Mouse (Mus musculus): Measurements from ENCODE around the gene Olfr874. TPM values are rescaled to one million over a fixed set of nuclear protein-coding genes. Genes with fewer than 3 reads are reported as not detected.

Olfr874 gene
- polyA plus RNA-seq, 1 experiment from 2014 or later, result not detected

DNA sequence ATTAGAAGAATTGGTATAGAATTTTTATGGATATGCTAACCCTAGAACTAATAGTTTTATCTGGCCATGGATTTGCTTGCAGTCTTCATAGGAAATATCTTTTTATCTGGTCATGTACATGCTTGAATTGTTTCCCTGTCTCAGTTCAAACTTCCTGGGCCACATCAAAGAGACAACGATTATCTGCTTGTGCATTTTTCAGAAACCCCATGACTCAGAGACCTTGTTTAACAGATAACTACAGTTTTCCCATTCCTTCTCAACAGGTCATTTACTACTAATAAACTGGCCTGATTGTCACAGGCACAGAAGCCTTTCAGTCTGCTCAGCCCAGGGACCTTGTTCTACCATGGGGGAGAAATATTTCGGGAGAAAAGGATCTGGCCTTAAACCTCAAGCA lies 41.5 kb downstream of the Olfr874 start:
- H3K27ac ChIP-seq, result no peak overlapping the region
- H3K4me3 ChIP-seq, result no peak overlapping the region
- no peak for ATAC-seq (ENCODE audit: low FRiP score)
- no peak overlapping the region for H3K9ac ChIP-seq
- no peaks in the 10 kb centered on the region for H3K36me3 ChIP-seq
- H3K4me2 ChIP-seq (replicated peaks), result no peak overlapping the region
- peaks cover 6% of the 10 kb centered on the region for H3K4me1 ChIP-seq
- no peaks in the 10 kb centered on the region for H3K27me3 ChIP-seq
- no peaks in the 10 kb centered on the region for H3K9me3 ChIP-seq (replicated peaks)
- 80% methylated on average over 2 of the region's 2 CpGs for WGBS

Other genes with a start within 250 kb of the Olfr874 start
- gene Esam, start 217.0 kb upstream of the Olfr874 start, polyA plus RNA-seq (2016; fragmentation: Nextera tagmentation; extraction: Ambion mirVana), result 31.6 and 32.7 TPM in 2 replicates
- 0.53 and 1.0 TPM in 2 replicates for gene Vsig2, start 205.9 kb upstream of the Olfr874 start, polyA plus RNA-seq (2016; fragmentation: Nextera tagmentation; extraction: Ambion mirVana)
- gene Nrgn, start 192.2 kb upstream of the Olfr874 start, polyA plus RNA-seq (2016; fragmentation: Nextera tagmentation; extraction: Ambion mirVana), result 15.4 and 15.5 TPM in 2 replicates
- 9.4 and 12.1 TPM in 2 replicates for gene Siae, start 189.4 kb upstream of the Olfr874 start, polyA plus RNA-seq (2016; fragmentation: Nextera tagmentation; extraction: Ambion mirVana)
- gene Spa17, start 131.4 kb upstream of the Olfr874 start, polyA plus RNA-seq (2016; fragmentation: Nextera tagmentation; extraction: Ambion mirVana), result 17.9 and 22.9 TPM in 2 replicates
- gene Tbrg1, start 87.8 kb upstream of the Olfr874 start, polyA plus RNA-seq (2016; fragmentation: Nextera tagmentation; extraction: Ambion mirVana), result 129 and 140 TPM in 2 replicates
- 0.79 and 3.0 TPM in 2 replicates for gene Panx3, start 75.9 kb upstream of the Olfr874 start, polyA plus RNA-seq (2016; fragmentation: Nextera tagmentation; extraction: Ambion mirVana)
- gene Olfr160, start 28.9 kb upstream of the Olfr874 start, polyA plus RNA-seq (2016; fragmentation: Nextera tagmentation; extraction: Ambion mirVana), result not detected in 2 replicates
- not detected in 2 replicates for gene Olfr875, start 26.8 kb downstream of the Olfr874 start, polyA plus RNA-seq (2016; fragmentation: Nextera tagmentation; extraction: Ambion mirVana)
- gene Olfr876, start 57.9 kb downstream of the Olfr874 start, polyA plus RNA-seq (2016; fragmentation: Nextera tagmentation; extraction: Ambion mirVana), result not detected in 2 replicates
- not detected in 2 replicates for gene Olfr877, start 109.2 kb downstream of the Olfr874 start, polyA plus RNA-seq (2016; fragmentation: Nextera tagmentation; extraction: Ambion mirVana)
- gene Olfr145, start 151.6 kb downstream of the Olfr874 start, polyA plus RNA-seq (2016; fragmentation: Nextera tagmentation; extraction: Ambion mirVana), result not detected in 2 replicates
- not detected in 2 replicates for gene Olfr878, start 172.7 kb downstream of the Olfr874 start, polyA plus RNA-seq (2016; fragmentation: Nextera tagmentation; extraction: Ambion mirVana)
- not detected in 2 replicates for gene Olfr881, start 246.7 kb downstream of the Olfr874 start, polyA plus RNA-seq (2016; fragmentation: Nextera tagmentation; extraction: Ambion mirVana)